Mouse (Mus musculus): Measurements from ENCODE around the gene Ccdc60. TPM values are rescaled to one million over a fixed set of nuclear protein-coding genes. Genes with fewer than 3 reads are reported as not detected.

Ccdc60 gene
- polyA plus RNA-seq, 1 experiment from 2014 or later, result 0.03 TPM

GRCm38 (mm10) chr5:116231841-116232643 lies 56.7 kb downstream of the Ccdc60 start:
- H3K27me3 ChIP-seq, result no peaks in the 10 kb centered on the region
- H3K4me2 ChIP-seq, result no peak overlapping the region
- no peaks in the 10 kb centered on the region for H3K36me3 ChIP-seq (replicated peaks)
- H3K4me3 ChIP-seq (replicated peaks), result no peak overlapping the region
- 25% methylated on average over 19 of the region's 19 CpGs for WGBS (ENCODE audit: insufficient replicate concordance)
- no peak for ATAC-seq (ENCODE audit: insufficient read depth)
- H3K27ac ChIP-seq (replicated peaks), result no peak overlapping the region
- H3K4me1 ChIP-seq (replicated peaks), result no peaks in the 10 kb centered on the region
- no peak overlapping the region for H3K9ac ChIP-seq
- no peaks in the 10 kb centered on the region for H3K9me3 ChIP-seq (replicated peaks)

DNA sequence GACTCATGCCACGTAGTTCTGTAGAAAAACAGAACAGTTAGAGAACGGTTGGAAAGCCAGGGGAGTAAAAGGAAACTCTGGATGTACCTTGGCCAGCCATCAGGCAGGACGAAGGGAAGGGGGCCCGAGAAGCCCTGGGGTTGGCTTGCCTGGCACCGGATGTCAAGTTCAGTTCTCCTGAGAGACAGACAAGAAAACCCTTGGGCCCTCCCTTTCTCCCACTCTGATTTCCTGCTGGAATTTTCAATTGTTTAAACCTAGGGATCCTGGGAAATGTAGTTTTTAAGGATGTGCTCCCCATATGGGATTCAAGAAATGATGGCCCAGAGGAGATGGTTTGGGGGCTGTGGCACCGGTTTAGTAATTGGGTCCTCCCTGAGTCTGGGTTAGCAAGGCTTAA lies 60.4 kb downstream of the Ccdc60 start:
- no peaks in the 10 kb centered on the region for H3K4me1 ChIP-seq (replicated peaks)
- H3K4me3 ChIP-seq (replicated peaks), result no peak overlapping the region
- no peak overlapping the region for H3K9ac ChIP-seq
- H3K4me2 ChIP-seq, result no peak overlapping the region
- no peak overlapping the region for H3K27ac ChIP-seq (replicated peaks)
- H3K36me3 ChIP-seq (replicated peaks), result no peaks in the 10 kb centered on the region
- H3K9me3 ChIP-seq (replicated peaks), result no peaks in the 10 kb centered on the region
- 65% methylated on average over 6 of the region's 6 CpGs for WGBS (ENCODE audit: insufficient replicate concordance)
- no peak for ATAC-seq (ENCODE audit: insufficient read depth)
- H3K27me3 ChIP-seq, result no peaks in the 10 kb centered on the region

DNA sequence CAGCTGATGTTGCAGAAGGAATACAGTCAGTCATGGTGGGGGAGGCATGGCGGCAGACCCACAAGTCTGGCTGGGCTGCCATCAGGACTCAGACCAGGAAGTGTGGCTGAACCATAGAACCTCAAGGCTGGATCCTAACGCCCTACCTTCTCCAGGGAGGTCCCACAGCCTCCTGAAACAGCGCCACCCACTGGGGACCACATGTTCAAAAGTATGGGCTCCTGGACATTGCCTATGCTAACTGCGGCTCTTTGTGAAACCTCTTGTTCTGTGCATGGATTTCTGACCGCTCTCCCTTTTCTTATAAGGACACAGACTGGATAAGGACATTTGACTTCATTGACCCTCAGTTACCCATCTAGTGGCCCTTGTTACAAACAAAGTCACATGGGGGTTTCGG lies 64.8 kb downstream of the Ccdc60 start:
- WGBS (ENCODE audit: insufficient replicate concordance), result 63% methylated on average over 6 of the region's 6 CpGs
- peaks cover 5% of the 10 kb centered on the region; the same call in 1 of the 2 replicates for H3K9me3 ChIP-seq (replicated peaks)
- no peak overlapping the region for H3K27ac ChIP-seq (replicated peaks)
- no peaks in the 10 kb centered on the region for H3K4me1 ChIP-seq (replicated peaks)
- no peak overlapping the region for H3K4me3 ChIP-seq (replicated peaks)
- no peak overlapping the region for H3K4me2 ChIP-seq
- H3K9ac ChIP-seq, result no peak overlapping the region
- no peaks in the 10 kb centered on the region for H3K27me3 ChIP-seq
- no peaks in the 10 kb centered on the region for H3K36me3 ChIP-seq (replicated peaks)
- ATAC-seq (ENCODE audit: insufficient read depth), result no peak

- Histone ChIP-seq H3K4me2 (no peak overlapping the region), H3K27me3 (no peaks in the 10 kb centered on the region), H3K27ac (replicated peaks) (no peak overlapping the region), H3K9ac (no peak overlapping the region), H3K9me3 (replicated peaks) (peaks cover 5% of the 10 kb centered on the region; the same call in 1 of the 2 replicates), H3K36me3 (replicated peaks) (no peaks in the 10 kb centered on the region), H3K4me1 (replicated peaks) (no peaks in the 10 kb centered on the region), H3K4me3 (replicated peaks) (no peak overlapping the region)
- 75% methylated on average over 3 of the region's 3 CpGs for WGBS (ENCODE audit: insufficient replicate concordance)
- no peak for ATAC-seq (ENCODE audit: insufficient read depth)
These were observed 66.9 kb downstream of the Ccdc60 start for GRCm38 (mm10) chr5:116221916-116222315.

- Histone ChIP-seq H3K9ac (no peak overlapping the region), H3K27me3 (peaks cover 4% of the 10 kb centered on the region; the same call in 1 of the 2 replicates), H3K4me1 (replicated peaks) (no peaks in the 10 kb centered on the region), H3K4me2 (no peak overlapping the region), H3K4me3 (replicated peaks) (no peak overlapping the region), H3K36me3 (replicated peaks) (no peaks in the 10 kb centered on the region), H3K27ac (replicated peaks) (no peak overlapping the region), H3K9me3 (replicated peaks) (peaks cover 5% of the 10 kb centered on the region; the same call in 1 of the 2 replicates)
- ATAC-seq (ENCODE audit: insufficient read depth), result no peak
- WGBS (ENCODE audit: insufficient replicate concordance), result 70% methylated on average over 7 of the region's 7 CpGs
These were observed 69.5 kb downstream of the Ccdc60 start for GRCm38 (mm10) chr5:116219288-116219687.

DNA sequence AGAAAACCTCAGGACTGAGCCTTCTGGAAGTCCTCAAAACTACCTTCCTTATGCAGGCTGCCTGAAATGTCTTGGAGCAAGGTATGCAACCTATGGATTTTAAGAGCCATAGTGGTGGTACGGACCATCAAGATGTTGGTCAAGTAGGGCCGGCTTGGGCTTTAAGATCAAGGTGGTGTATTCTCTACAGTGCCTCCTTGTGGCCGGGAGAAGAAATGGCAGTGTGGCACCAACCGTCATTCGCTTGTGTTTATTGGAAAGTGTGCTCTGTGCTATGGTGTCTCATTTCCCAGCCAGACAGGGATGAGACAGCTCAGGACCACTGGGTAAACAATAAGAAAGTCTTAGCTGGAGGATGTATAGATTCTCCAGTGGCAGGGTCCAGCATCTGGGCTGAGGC lies 76.1 kb downstream of the Ccdc60 start:
- Histone ChIP-seq H3K9me3 (replicated peaks) (no peaks in the 10 kb centered on the region), H3K4me1 (replicated peaks) (no peaks in the 10 kb centered on the region), H3K4me3 (replicated peaks) (no peak overlapping the region), H3K36me3 (replicated peaks) (no peaks in the 10 kb centered on the region), H3K4me2 (no peak overlapping the region), H3K27me3 (peaks cover 4% of the 10 kb centered on the region; the same call in 1 of the 2 replicates), H3K9ac (no peak overlapping the region), H3K27ac (replicated peaks) (no peak overlapping the region)
- no peak for ATAC-seq (ENCODE audit: insufficient read depth)
- 54% methylated on average over 5 of the region's 5 CpGs for WGBS (ENCODE audit: insufficient replicate concordance)

DNA sequence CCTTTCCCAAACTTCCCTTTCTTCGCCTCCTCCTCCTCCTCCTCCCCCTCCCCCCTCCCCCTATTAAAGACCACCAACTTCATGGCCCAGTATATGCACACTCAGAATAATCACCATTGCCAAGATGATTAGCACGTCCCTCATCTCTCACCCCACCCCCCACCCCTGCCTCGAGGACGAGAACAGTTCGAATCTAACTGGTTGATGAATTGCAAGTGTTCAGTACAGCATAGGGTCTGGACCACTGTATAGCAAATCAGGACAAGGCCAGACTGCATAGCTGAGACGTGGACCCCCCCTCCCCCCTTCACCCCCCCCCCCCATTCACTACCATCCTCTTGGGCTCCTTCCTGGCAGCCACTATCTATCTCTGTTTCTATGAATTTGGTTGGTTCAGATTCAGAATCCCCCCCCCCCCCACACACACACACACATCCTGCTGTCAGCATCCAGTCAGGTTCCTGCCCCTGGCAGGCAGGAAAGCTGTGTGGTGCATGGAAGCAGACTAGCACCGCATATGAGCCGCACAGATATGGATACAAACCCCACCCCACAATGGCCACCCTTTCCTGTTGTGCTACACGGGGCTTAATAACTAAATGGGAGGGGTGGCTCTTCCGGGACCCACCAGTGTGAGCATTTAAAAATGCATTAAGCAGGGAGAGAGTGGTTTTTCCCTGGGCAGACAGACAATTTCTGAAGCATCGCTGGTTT lies 79.2 kb downstream of the Ccdc60 start:
- H3K27ac ChIP-seq (replicated peaks), result no peak overlapping the region
- no peaks in the 10 kb centered on the region for H3K9me3 ChIP-seq (replicated peaks)
- no peaks in the 10 kb centered on the region for H3K4me1 ChIP-seq (replicated peaks)
- no peaks in the 10 kb centered on the region for H3K27me3 ChIP-seq
- no peak for ATAC-seq (ENCODE audit: insufficient read depth)
- H3K9ac ChIP-seq, result no peak overlapping the region
- H3K4me3 ChIP-seq (replicated peaks), result no peak overlapping the region
- no peak overlapping the region for H3K4me2 ChIP-seq
- H3K36me3 ChIP-seq (replicated peaks), result no peaks in the 10 kb centered on the region
- 33% methylated on average over 11 of the region's 11 CpGs for WGBS (ENCODE audit: insufficient replicate concordance)

- H3K4me2 ChIP-seq, result no peak overlapping the region
- H3K27ac ChIP-seq (replicated peaks), result no peak overlapping the region
- H3K4me3 ChIP-seq (replicated peaks), result no peak overlapping the region
- H3K9ac ChIP-seq, result no peak overlapping the region
- no peaks in the 10 kb centered on the region for H3K27me3 ChIP-seq
- H3K9me3 ChIP-seq (replicated peaks), result no peaks in the 10 kb centered on the region
- no peaks in the 10 kb centered on the region for H3K4me1 ChIP-seq (replicated peaks)
- no peak for ATAC-seq (ENCODE audit: insufficient read depth)
- H3K36me3 ChIP-seq (replicated peaks), result no peaks in the 10 kb centered on the region
- 57% methylated on average over 16 of the region's 16 CpGs for WGBS (ENCODE audit: insufficient replicate concordance)
These were observed 79.9 kb downstream of the Ccdc60 start for GRCm38 (mm10) chr5:116208741-116209368.

DNA sequence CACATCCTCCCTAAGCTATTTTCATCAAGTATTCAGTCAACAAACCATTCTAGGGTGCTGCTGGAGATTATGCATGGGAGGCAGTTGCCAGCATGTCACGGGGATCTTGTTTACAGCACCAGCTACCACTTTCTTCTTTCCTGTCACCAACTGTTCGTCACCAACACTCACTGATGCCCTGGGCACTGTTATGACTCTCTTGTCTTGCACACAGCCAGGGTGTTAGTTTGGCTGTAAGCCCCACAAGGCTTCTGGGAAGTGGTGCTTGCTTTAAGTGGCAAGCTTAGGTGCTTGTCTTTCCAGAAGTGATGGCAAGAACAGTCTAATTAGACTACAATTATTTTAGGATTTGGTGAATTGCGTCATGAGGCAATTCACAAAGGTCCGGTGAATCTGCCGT lies 86.1 kb downstream of the Ccdc60 start:
- no peaks in the 10 kb centered on the region for H3K27me3 ChIP-seq
- H3K9ac ChIP-seq, result no peak overlapping the region
- H3K9me3 ChIP-seq (replicated peaks), result no peaks in the 10 kb centered on the region
- no peak overlapping the region for H3K4me3 ChIP-seq (replicated peaks)
- H3K4me1 ChIP-seq (replicated peaks), result no peaks in the 10 kb centered on the region
- H3K27ac ChIP-seq (replicated peaks), result no peak overlapping the region
- no peaks in the 10 kb centered on the region for H3K36me3 ChIP-seq (replicated peaks)
- 66% methylated on average over 5 of the region's 5 CpGs for WGBS (ENCODE audit: insufficient replicate concordance)
- H3K4me2 ChIP-seq, result no peak overlapping the region
- no peak for ATAC-seq (ENCODE audit: insufficient read depth)

- Histone ChIP-seq H3K27me3 (no peaks in the 10 kb centered on the region), H3K9me3 (replicated peaks) (no peaks in the 10 kb centered on the region), H3K36me3 (replicated peaks) (no peaks in the 10 kb centered on the region), H3K4me1 (replicated peaks) (no peaks in the 10 kb centered on the region), H3K9ac (no peak overlapping the region), H3K4me2 (no peak overlapping the region), H3K4me3 (replicated peaks) (no peak overlapping the region), H3K27ac (replicated peaks) (no peak overlapping the region)
- ATAC-seq (ENCODE audit: insufficient read depth), result no peak
- WGBS (ENCODE audit: insufficient replicate concordance), result 48% methylated on average over 11 of the region's 11 CpGs
These were observed 94.3 kb downstream of the Ccdc60 start for GRCm38 (mm10) chr5:116194499-116194898.

DNA sequence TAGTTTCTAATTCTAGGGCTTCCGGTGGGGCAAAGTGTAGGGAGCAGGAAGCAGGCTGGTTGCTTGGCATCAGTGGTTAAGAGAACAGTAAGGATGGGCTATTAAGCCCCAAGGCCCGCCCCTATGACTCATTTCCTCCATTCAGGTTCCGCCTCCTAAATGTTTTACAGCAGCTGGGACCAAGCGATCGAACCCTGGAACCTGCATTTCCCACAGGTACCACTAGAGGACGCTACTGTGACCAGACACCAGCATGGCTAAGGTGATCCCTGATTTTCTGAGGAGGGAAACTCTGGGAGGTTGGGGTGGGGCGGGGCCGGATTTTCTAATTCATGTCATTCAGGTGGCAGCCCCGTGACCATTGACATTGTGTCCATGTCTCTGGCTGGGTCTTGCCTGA lies 96.1 kb downstream of the Ccdc60 start:
- ATAC-seq (ENCODE audit: insufficient read depth), result no peak
- no peak overlapping the region for H3K9ac ChIP-seq
- no peak overlapping the region for H3K27ac ChIP-seq (replicated peaks)
- H3K36me3 ChIP-seq (replicated peaks), result no peaks in the 10 kb centered on the region
- WGBS (ENCODE audit: insufficient replicate concordance), result 57% methylated on average over 9 of the region's 9 CpGs
- H3K4me3 ChIP-seq (replicated peaks), result no peak overlapping the region
- no peaks in the 10 kb centered on the region for H3K4me1 ChIP-seq (replicated peaks)
- H3K27me3 ChIP-seq, result no peaks in the 10 kb centered on the region
- H3K4me2 ChIP-seq, result no peak overlapping the region
- no peaks in the 10 kb centered on the region for H3K9me3 ChIP-seq (replicated peaks)
